Mouse (Mus musculus) ZHBTc4 (cell line): ENCODE results near the gene C1d.
A peak's percentile ranks its signal among the peaks of the same experiment; 100 is the strongest.
"Not testable (repeated sequence)": the region's sequence is repeated elsewhere in the genome, so short reads cannot be mapped to it uniquely, and the experiment has no call there.

ENCODE experiments used
- DNase-seq: peaks from one replicate; pipeline ENCODE4 v3.0.0-alpha.2; 2011; ENCODE audit warnings: low read depth, low spot score

Gene C1d

GRCm38 (mm10) chr11:17257443-17257842, at the start of gene C1d:
Gene C1d (plus strand): TSS chr11:17257579.
- peak; percentile 97 for DNase-seq

GRCm38 (mm10) chr11:17211258-17212140, 45.9 kb upstream of the C1d start, which contains the start of gene Pno1:
Gene Pno1 (minus strand): TSS chr11:17211568.
- peak; percentile 98 for DNase-seq

GRCm38 (mm10) chr11:17212141-17212495, 45.3 kb upstream of the C1d start:
- DNase-seq = no peak

- no peak for DNase-seq
These were observed 44.4 kb upstream of the C1d start for GRCm38 (mm10) chr11:17212903-17213509.

- no peak for DNase-seq
These were observed 41.9 kb upstream of the C1d start for GRCm38 (mm10) chr11:17215475-17215874.

GRCm38 (mm10) chr11:17221126-17221525, 36.3 kb upstream of the C1d start:
- no peak for DNase-seq

GRCm38 (mm10) chr11:17232792-17233191, 24.6 kb upstream of the C1d start:
- DNase-seq = no peak

- DNase-seq = no peak
These were observed 20.8 kb upstream of the C1d start for GRCm38 (mm10) chr11:17236449-17237037.

- DNase-seq = not testable (repeated sequence)
These were observed 18.8 kb upstream of the C1d start for GRCm38 (mm10) chr11:17238598-17238997.

- no peak for DNase-seq
These were observed 8.7 kb upstream of the C1d start for GRCm38 (mm10) chr11:17248715-17249114.

GRCm38 (mm10) chr11:17256813-17257365, 490 bp upstream of the C1d start:
- DNase-seq = no peak

- DNase-seq = no peak
These were observed 482 bp downstream of the C1d start for GRCm38 (mm10) chr11:17257861-17258260.

GRCm38 (mm10) chr11:17267176-17267575, 9.8 kb downstream of the C1d start:
- DNase-seq = no peak

GRCm38 (mm10) chr11:17268801-17269200, 11.4 kb downstream of the C1d start:
- DNase-seq = no peak

GRCm38 (mm10) chr11:17279959-17280358, 22.6 kb downstream of the C1d start:
- peak; percentile 61 for DNase-seq

- peak; percentile 63 for DNase-seq
These were observed 26.7 kb downstream of the C1d start for GRCm38 (mm10) chr11:17284055-17284454.

- DNase-seq = no peak
These were observed 31.5 kb downstream of the C1d start for GRCm38 (mm10) chr11:17288884-17289283.

- DNase-seq = no peak
These were observed 48.9 kb downstream of the C1d start for GRCm38 (mm10) chr11:17306007-17306891.

GRCm38 (mm10) chr11:17307457-17307856, 50.1 kb downstream of the C1d start:
- DNase-seq = no peak
